Mouse (Mus musculus): ENCODE results near the gene Fam189b.

GRCm38 (mm10) chr3:89188478-89188875 is 5.5 kb downstream of the Fam189b start:
- no peak for TF ChIP-seq CTCF (IDR thresholded peaks at IDR 0.05; ENCODE audit: low read depth, low read length)
- TF ChIP-seq POLR2A (IDR thresholded peaks at IDR 0.05; ENCODE audit: insufficient read depth, low read length): no peak
